Mouse (Mus musculus) embryonic facial prominence, embryonic 11.5 days (tissue): ENCODE data around the gene Bmx. TPM values are rescaled to one million over a fixed set of nuclear protein-coding genes. Genes with fewer than 3 reads are reported as not detected.

ENCODE experiments used
- ATAC-seq: fragments of 200-750 bp; cut with Nextera tagmentation; replicated peaks from 2 replicates; pipeline ENCODE4 v1.8.0; 2017; ENCODE audit warnings: low read depth; ENCODE audit not compliant: insufficient number of reproducible peaks, low FRiP score, low TSS enrichment
- DNase-seq: peaks from one replicate; pipeline ENCODE4 v3.0.0-alpha.2; 2015; ENCODE audit warnings: low spot score
- H3K27ac ChIP-seq: fragments of 300-500 bp; sonication (generic); replicated peaks from 2 replicates; pipeline ENCODE4 v1.5.1; 2014; ENCODE audit warnings: mild to moderate bottlenecking, low read depth, low read length, control low read depth
- H3K27me3 ChIP-seq: fragments of 300-500 bp; sonication (generic); 2 replicates; pipeline ENCODE4 v1.6.1; 2014; ENCODE audit warnings: mild to moderate bottlenecking, low read length, moderate library complexity, mixed read lengths; ENCODE audit not compliant: control insufficient read depth, insufficient read depth
- H3K36me3 ChIP-seq: fragments of 300-500 bp; sonication (generic); replicated peaks from 2 replicates; pipeline ENCODE4 v1.6.1; 2014; ENCODE audit warnings: low read depth, mild to moderate bottlenecking, low read length, moderate library complexity, mixed read lengths; ENCODE audit not compliant: control insufficient read depth, insufficient read depth
- H3K4me1 ChIP-seq: fragments of 300-500 bp; sonication (generic); 2 replicates; pipeline ENCODE4 v1.6.1; 2014; ENCODE audit warnings: low read length, mixed read lengths; ENCODE audit not compliant: control insufficient read depth, insufficient read depth
- H3K4me2 ChIP-seq: fragments of 300-500 bp; sonication (generic); 2 replicates; pipeline ENCODE4 v1.6.1; 2014; ENCODE audit warnings: low read depth, mild to moderate bottlenecking, control low read depth, low read length, moderate library complexity
- H3K4me3 ChIP-seq: fragments of 300-500 bp; sonication (generic); 2 replicates; pipeline ENCODE4 v1.5.1; 2014; ENCODE audit warnings: low read depth, low read length, control low read depth
- H3K9ac ChIP-seq: fragments of 300-500 bp; sonication (generic); replicated peaks from 2 replicates; pipeline ENCODE4 v1.6.1; 2014; ENCODE audit warnings: mild to moderate bottlenecking, control low read depth, low read length
- H3K9me3 ChIP-seq: fragments of 300-500 bp; sonication (generic); replicated peaks from 2 replicates; pipeline ENCODE4 v1.6.1; 2016; ENCODE audit warnings: mild to moderate bottlenecking, low read length, inconsistent platforms, mixed read lengths; ENCODE audit not compliant: control insufficient read depth
- WGBS: fragments of 180-500 bp; shearing (Covaris S2); extraction: QIAGEN DNeasy Blood & Tissue Kit; methylation state at CpG from one replicate; pipeline ENCODE4 v1.1.7; 2014; 5-methylcytosine and 5-hydroxymethylcytosine counted together
- polyA plus RNA-seq: library from polyadenylated mRNA; unstranded; fragments of >200 nt; fragmentation: Nextera tagmentation; extraction: Ambion mirVana; gene quantifications from 2 replicates; pipeline ENCODE4 v1.2.1, GENCODE M21; 2014

Bmx gene
- polyA plus RNA-seq, 1 experiment from 2014 or later, result 0.59 TPM

DNA sequence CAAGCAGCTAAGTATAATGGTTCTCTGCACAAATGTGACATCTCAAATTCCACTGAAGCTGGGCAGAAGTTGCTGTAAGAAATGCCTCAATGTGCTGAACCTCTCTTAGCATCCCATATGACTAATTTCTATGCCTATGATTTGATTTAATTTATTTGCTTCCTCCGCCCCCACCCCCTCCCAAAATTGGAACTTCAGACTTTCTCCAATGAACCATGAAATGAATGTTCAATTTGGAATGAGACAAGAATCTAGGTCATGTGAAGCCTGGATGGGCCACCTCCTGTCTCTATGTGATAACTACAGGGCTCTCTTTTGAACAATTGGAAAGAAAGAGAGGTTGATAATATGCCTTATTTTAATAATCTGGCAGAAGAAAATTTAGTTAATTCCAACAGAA, 82.7 kb downstream of the Bmx start:
- H3K9me3 ChIP-seq, result no peaks in the 10 kb centered on the region
- H3K4me2 ChIP-seq, result no peak overlapping the region
- H3K4me3 ChIP-seq, result no peak overlapping the region
- no peaks in the 10 kb centered on the region for H3K4me1 ChIP-seq
- no peaks in the 10 kb centered on the region for H3K36me3 ChIP-seq
- 68% methylated on average over 1 of the region's 1 CpGs for WGBS
- ATAC-seq (no peak), DNase-seq (no peak)
- no peak overlapping the region for H3K27ac ChIP-seq
- no peaks in the 10 kb centered on the region for H3K27me3 ChIP-seq
- no peak overlapping the region for H3K9ac ChIP-seq

DNA sequence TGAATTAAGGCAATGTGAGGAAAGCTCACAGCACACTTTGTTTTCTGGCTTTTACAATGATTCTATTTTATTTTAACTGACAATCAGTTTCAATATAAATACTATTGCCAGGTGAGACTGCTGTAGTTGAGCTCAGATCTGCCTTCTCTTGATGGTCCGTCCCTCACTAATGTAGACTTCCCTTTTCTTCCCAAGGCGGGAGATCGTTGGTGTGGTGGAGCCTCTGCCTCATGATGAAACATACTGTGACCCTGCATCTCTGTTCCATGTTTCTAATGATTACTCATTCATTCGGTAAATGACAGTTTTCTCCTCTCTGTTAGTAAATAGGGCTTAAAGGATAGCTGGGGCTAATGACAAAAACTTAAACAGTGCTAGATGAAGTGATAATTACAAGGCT, 84.1 kb downstream of the Bmx start:
- ATAC-seq (no peak), DNase-seq (no peak)
- Histone ChIP-seq H3K9ac (no peak overlapping the region), H3K4me3 (no peak overlapping the region), H3K27me3 (no peaks in the 10 kb centered on the region), H3K4me1 (no peaks in the 10 kb centered on the region), H3K9me3 (no peaks in the 10 kb centered on the region), H3K27ac (no peak overlapping the region), H3K4me2 (no peak overlapping the region), H3K36me3 (no peaks in the 10 kb centered on the region)
- 93% methylated on average over 4 of the region's 4 CpGs for WGBS

GRCm38 (mm10) chrX:164171034-164171433, 87.0 kb downstream of the Bmx start:
- H3K27ac ChIP-seq, result no peak overlapping the region
- no peaks in the 10 kb centered on the region for H3K9me3 ChIP-seq
- no peak for DNase-seq
- no peaks in the 10 kb centered on the region for H3K36me3 ChIP-seq
- H3K4me1 ChIP-seq, result no peaks in the 10 kb centered on the region
- H3K27me3 ChIP-seq, result no peaks in the 10 kb centered on the region
- no peak overlapping the region for H3K4me3 ChIP-seq
- H3K4me2 ChIP-seq, result no peak overlapping the region
- H3K9ac ChIP-seq, result no peak overlapping the region
- no peak for ATAC-seq
- WGBS, result 76% methylated on average over 2 of the region's 2 CpGs

GRCm38 (mm10) chrX:164164681-164165080, 93.3 kb downstream of the Bmx start:
- H3K27ac ChIP-seq, result no peak overlapping the region
- no peak for ATAC-seq
- no peaks in the 10 kb centered on the region for H3K27me3 ChIP-seq
- no peak overlapping the region for H3K4me3 ChIP-seq
- no peaks in the 10 kb centered on the region for H3K36me3 ChIP-seq
- no peak for DNase-seq
- H3K9ac ChIP-seq, result no peak overlapping the region
- no peaks in the 10 kb centered on the region for H3K4me1 ChIP-seq
- H3K9me3 ChIP-seq, result no peaks in the 10 kb centered on the region
- 71% methylated on average over 1 of the region's 1 CpGs for WGBS
- no peak overlapping the region for H3K4me2 ChIP-seq

DNA sequence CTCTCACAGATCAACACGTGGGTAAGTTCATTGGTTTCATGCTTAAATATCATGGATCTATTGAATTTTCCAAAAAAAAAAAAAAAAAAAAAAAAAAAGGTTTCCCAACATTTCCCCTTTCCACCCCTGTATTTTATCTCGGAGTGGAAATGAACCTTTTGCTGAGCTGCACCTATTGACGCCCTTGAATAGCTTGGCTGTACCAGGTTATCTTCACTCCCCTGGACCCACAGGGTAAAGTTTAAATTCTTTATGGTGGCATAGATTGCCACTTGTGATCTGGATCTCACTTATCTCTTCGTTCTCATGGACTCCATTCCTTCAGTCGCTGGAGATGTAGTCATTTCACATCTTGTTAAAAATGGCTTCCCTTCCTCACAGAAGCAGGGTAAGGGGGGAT, 103.4 kb downstream of the Bmx start:
- Histone ChIP-seq H3K9ac (no peak overlapping the region), H3K9me3 (no peaks in the 10 kb centered on the region), H3K4me3 (no peak overlapping the region), H3K4me2 (no peak overlapping the region), H3K27ac (no peak overlapping the region), H3K4me1 (no peaks in the 10 kb centered on the region), H3K36me3 (no peaks in the 10 kb centered on the region), H3K27me3 (no peaks in the 10 kb centered on the region)
- DNase-seq, result no peak
- whole genome bisulfite sequencing, result 83% methylated on average over 5 of the region's 5 CpGs
- no peak for ATAC-seq

- H3K4me2 ChIP-seq, result no peak overlapping the region
- ATAC-seq (no peak), DNase-seq (no peak)
- H3K9me3 ChIP-seq, result no peaks in the 10 kb centered on the region
- H3K36me3 ChIP-seq, result no peaks in the 10 kb centered on the region
- no peak overlapping the region for H3K9ac ChIP-seq
- no peak overlapping the region for H3K27ac ChIP-seq
- H3K4me1 ChIP-seq, result no peaks in the 10 kb centered on the region
- no peaks in the 10 kb centered on the region for H3K27me3 ChIP-seq
- no peak overlapping the region for H3K4me3 ChIP-seq
Measured at GRCm38 (mm10) chrX:164153606-164154005, 104.4 kb downstream of the Bmx start.

- WGBS, result 86% methylated on average over 2 of the region's 2 CpGs
- no peaks in the 10 kb centered on the region for H3K36me3 ChIP-seq
- ATAC-seq (no peak), DNase-seq (no peak)
- no peaks in the 10 kb centered on the region for H3K9me3 ChIP-seq
- no peak overlapping the region for H3K27ac ChIP-seq
- no peaks in the 10 kb centered on the region for H3K27me3 ChIP-seq
- H3K4me3 ChIP-seq, result no peak overlapping the region
- no peaks in the 10 kb centered on the region for H3K4me1 ChIP-seq
- H3K9ac ChIP-seq, result no peak overlapping the region
- H3K4me2 ChIP-seq, result no peak overlapping the region
Measured at GRCm38 (mm10) chrX:164152703-164153102, 105.3 kb downstream of the Bmx start.

DNA sequence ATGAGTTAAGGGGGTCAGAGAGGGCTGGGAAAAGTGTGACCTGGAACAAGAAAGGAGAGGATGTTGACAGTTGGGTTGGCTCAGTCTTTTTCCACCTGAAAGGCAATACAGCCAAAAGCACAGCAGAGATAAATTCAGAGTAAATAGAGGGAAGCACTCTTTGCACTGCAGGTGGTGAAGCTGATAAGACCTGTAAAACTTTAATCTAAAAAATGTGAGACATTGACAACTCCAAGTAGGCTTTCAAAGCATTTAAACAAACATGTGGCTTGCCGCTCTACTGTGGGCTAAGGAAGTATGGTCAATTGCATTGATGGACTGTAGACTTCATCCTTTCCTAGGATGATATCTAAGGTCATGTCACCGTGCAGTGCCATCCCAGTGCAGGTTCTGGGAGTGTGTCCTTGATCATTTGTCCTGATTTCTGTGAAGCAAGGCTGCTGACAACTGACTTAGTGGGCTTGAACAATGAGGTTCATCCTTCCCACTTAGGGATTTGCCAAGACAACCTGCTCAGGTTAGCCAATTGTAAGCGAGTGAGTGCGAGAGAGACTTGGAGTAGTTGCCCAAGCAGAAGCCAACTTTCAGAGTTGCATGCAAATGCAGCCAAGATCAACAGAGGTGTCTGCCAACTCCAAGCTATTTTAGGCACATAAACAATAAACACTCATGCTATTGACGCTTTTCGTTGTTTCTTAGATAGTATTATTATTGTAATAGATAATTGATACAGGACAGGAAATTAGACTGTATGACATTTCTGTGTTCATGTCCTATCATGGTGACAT, 112.3 kb downstream of the Bmx start:
- Histone ChIP-seq H3K36me3 (no peaks in the 10 kb centered on the region), H3K9ac (no peak overlapping the region), H3K4me2 (no peak overlapping the region), H3K9me3 (no peaks in the 10 kb centered on the region), H3K27me3 (no peaks in the 10 kb centered on the region), H3K4me1 (no peaks in the 10 kb centered on the region), H3K27ac (no peak overlapping the region), H3K4me3 (no peak overlapping the region)
- WGBS, result 86% methylated on average over 6 of the region's 6 CpGs
- DNase-seq, result no peak
- no peak for ATAC-seq
